Mouse (Mus musculus) neutrophil, adult 5-6 weeks (primary cell): ENCODE measurements around the gene Hydin. TPM values are rescaled to one million over a fixed set of nuclear protein-coding genes. Genes with fewer than 3 reads are reported as not detected.

Experiments
- ATAC-seq: fragments of 151-379, 151-347 bp; 2 replicates; pipeline ENCODE4 v1.8.0; 2017; ENCODE audit warnings: mild to moderate bottlenecking, moderate TSS enrichment; ENCODE audit not compliant: insufficient number of reproducible peaks, poor library complexity, low FRiP score, severe bottlenecking; ENCODE audit errors: extremely low read depth
- total RNA-seq: library from RNA; stranded (forward); fragments of 200-1000 nt; gene quantifications from 2 replicates; pipeline ENCODE4 v1.2.3, GENCODE M21; 2017

Hydin gene
- total RNA-seq, 1 experiment from 2014 or later: 0.12 TPM

DNA sequence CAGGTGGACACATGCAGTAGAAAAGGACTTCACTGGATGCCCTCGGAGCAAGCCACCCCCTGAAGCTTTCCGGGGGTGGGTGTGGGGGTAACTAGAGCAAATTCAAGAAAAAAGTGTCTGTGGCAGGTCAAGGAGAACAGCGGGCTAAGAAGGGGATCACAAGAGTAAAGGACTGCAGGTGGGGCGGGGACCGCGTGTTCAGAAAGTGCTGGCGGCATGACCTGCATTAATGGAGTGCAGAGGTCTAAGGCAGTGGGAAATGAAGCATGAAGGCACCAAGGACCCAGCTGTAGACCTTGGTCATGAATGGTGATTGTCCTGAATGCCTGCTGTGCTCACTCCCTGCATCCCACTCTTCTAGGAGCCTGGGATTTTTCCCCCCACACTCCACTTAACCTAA lies 151.0 kb downstream of the Hydin start:
- no peak for ATAC-seq

DNA sequence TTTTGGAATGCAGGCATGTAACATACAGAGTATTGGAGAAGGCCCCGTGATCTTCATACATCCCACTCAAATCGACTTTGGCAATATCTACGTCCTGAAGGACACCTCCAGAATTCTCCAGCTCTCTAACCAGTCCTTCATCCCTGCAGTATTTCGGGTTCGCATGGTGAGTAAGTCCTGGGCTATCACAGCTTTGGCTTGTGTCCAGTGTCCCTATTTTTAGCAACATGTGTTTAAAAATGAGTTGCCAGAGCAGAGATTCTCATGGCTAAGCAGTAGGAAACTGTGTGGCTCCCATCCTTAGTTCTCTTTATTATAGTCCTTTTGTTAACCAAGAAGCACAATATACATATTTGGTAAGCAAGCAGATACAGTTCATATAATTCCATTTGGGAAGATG lies 152.9 kb downstream of the Hydin start:
- no peak for ATAC-seq

DNA sequence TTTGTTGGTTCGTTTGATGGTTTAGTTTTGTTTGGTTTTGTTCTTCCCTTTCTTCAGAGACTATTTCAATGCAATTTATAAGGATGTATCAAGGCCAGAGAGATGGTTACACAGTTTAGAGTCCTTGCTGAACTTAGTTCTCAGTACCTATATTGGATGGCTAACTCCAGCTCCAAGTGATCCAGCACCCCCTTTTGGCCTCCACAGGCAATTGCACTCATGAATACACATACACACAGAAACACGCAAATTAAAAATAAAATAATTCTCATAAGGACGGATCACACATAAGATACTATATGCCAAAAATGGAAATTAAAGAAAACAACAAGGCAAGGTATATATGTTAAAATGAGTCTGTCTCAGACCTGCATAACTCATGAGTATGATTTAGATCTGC lies 153.4 kb downstream of the Hydin start:
- no peak for ATAC-seq

DNA sequence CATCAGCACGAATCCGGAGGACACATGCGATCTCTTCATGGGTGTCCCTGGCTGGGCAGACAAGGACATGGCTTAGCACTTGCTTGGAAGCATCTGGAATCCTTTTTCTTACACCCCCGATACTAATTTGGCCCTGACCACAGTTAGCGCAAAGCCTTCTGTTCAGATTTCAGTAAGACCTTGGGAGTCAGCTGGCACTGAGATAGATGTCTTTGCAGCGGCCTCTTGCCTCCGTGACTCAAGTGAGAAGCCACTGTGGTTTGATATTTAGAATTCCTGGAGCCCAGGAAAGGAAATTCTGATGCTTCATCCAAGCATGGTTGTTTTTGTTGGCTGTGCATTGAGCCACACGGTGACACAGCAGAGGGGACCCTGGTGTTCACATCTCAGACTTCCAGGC lies 157.4 kb downstream of the Hydin start:
- no peak for ATAC-seq

DNA sequence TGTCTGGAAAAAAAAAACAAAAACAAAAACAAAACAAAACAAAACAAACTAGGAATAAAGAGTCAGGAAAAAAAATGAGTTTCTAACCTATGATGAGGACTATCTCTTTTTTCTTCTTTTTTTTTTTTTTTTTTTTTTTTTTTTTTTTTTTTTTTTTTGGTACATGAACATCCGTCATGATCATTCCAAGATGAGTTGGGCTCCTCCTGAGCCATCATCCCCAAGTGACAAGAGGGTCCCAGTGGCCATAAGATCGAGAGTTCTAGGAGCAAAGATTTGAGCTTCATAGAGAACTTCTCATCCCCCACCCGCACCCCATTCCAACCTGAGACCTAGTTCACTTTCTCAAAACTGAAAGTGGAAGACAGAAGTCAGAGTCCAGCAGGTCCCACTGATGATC lies 164.6 kb downstream of the Hydin start:
- ATAC-seq: no peak

DNA sequence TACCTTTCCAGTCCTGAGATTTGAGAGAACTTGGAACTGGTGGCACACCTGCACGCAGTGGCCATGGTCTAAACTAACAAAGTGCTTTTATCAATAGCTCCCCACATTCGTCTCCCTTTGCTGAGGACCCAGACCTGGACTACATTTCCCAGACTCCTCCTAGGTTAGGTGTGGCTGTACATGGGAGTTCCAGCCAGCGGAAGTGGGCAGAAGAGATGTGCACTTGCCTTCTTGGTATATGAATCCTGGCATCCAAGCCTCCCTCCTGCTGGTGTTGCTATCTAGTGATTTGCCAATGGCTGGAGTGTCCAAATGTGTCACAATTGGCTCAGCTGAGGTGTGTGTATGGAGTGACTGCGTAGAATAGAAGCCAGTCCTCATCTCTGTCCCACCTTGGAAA lies 173.8 kb downstream of the Hydin start:
- no peak for ATAC-seq

DNA sequence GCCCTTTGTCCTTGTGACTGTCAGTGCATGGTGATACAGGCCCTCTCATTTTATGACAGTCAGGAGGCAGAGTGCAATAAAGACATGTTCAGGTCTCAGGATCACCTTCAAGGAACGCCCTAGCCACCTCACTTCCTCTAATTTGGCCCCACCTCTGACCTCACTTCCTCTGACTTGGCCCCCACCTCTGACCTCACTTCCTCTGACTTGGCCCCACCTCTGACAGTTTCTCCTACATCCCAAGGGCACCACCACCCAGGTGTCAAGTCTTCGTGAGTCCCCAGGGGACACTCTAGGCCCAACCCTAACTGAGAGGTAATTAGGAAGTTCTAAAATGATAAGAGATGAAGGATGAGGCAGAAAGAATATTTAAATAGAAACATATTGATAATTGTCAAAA lies 177.5 kb downstream of the Hydin start:
- ATAC-seq: no peak

DNA sequence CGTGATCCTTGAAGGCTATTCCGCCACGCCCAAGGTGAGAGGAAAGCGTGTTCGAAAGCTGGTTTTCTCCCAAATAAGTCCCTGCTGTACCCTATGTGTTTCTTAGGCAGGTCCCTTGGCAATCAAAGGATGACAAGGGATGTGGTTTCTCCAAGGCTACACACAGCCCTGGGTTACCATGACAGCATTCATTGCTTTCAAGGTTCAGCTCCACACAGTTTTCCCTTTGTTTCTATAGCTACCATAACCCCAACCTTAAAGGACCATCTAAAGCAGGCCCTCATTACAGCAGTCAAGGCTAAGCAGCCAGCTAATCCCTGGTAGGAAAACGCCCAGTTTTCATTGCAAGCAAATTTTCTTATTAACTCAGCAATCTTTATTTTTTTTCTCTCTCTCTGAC lies 183.7 kb downstream of the Hydin start:
- ATAC-seq: no peak

DNA sequence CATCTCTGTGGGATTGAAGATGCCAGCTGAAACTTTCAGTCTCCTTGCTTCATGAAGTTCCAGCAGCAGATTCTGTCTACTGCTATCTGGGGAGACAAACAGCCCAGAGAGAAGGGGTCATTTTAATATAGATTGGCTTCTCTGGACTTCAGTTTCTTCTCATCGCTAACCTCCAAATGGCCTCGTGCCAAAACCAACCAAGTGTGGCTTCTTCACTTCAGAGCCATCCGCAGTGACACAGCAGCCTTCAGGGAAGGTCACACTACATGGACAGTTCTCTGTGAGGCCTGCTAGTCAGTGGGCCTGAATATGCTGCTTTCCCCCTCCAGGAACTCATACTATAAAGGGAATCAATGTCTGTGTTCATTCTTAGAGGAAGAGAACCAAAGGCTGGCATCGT lies 187.7 kb downstream of the Hydin start:
- no peak for ATAC-seq

DNA sequence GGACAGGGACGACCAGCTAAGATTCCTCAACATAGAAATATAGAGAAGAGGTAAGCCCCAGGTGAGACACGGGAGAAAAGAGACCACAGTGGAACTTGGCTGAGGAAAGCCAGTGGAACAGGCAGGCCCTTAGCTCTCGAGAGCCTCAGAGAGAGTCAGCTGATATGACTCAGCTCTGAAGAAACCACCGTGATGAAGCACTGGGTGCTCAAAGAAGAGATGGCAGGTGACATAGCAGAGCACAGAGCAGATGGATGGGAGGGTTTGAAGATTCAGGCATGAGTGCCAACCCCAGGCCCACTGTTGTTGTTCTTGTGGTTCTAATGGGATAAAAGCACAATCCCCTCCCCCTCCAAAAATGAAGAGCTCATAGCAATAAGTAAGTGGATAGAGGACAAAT lies 190.6 kb downstream of the Hydin start:
- no peak for ATAC-seq

DNA sequence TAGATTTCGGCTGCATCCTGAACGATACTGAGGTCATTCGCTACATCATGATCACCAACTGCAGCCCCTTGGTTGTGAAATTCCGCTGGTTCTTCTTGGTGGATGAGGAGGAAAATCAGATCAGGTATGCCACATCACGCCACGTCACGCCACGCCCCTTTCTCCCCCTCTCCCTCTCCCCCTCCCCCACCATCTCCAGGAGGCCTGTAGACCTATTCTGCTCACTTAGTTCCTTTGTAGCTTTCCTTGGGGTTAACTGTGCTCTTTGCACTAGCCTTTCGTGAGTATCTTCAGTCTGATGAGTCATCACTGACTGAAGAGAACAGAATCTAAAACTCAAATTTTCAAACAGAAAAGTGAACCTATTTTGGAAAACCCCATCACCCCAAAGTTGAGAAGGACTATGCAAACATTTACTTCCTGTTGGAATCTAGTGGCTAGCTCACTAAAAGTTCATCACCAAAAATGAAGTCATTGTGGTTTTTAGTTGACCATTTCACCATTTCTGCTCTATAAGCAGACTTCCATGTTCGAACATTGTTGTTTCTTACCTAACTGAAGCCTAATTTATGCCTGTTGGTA lies 195.9 kb downstream of the Hydin start:
- ATAC-seq: no peak

DNA sequence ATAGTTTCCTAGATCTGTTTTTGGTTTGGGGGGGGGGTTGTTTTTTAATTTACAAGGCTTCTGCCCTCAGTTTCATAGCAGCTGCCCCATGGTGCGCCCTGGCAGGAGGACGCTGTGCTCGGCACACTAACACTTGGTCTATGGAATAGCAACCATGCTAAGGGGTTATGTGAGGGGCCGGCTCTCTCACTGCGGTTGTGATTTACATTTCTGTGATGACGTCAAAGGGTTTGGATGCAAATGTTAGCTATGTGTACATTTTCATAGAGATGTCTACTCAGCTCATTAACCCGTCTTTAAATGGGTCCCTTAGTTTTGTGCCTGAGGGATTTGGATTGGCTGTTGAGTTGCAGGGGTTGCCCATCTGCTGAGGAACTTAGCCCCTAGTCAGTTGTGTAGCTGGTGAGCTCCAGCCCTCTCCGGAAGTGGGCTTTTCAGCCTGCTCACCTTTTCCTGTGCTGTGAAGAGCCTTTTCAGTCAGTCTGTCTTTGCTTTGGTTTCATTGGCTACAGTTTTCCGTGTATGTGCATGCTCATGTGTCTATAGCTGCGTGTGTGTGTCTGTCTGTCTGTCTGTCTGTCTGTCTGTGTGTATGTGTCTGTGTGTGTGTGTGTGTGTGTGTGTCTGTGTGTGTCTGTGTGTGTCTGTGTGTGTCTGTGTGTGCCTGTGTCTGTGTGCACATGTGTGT lies 197.1 kb downstream of the Hydin start:
- no peak for ATAC-seq

DNA sequence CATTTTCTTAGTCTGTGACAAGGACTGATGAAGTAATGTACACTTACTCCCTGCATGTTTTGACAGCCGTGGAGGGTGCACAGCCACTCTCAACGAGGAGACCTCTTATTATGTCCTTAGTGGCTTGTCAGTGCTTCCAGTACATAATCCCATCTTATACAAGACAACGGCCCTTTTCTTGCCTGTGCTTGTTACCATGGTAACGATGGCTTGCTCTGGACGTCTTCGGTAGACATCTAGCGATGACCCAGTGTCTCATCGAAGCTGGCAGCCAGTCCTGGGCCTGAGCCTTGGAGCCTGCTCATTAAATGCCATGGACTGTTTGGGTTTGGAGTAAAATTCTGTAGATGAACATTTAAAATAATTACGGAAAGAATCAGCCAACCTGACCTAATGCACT lies 198.8 kb downstream of the Hydin start:
- ATAC-seq: no peak

DNA sequence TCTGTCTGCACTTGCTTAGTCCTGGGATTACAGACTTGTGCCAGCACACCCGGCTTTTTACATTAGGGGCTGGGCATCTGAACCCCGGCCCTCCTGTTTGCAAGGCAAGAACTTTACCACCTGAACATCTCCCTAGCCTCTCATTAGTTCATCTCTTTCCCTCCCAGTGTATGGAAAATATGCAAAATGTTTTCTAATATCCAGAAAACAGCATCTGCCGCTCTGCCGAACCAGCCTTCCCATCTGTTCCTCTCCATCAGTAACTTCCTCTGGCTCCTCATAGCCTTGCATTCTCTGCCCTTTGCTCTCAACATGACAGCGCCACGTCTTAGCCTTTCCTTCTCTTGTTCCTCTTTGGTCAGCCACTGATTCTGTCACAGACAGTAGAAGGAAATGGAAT lies 210.5 kb downstream of the Hydin start:
- ATAC-seq: no peak

DNA sequence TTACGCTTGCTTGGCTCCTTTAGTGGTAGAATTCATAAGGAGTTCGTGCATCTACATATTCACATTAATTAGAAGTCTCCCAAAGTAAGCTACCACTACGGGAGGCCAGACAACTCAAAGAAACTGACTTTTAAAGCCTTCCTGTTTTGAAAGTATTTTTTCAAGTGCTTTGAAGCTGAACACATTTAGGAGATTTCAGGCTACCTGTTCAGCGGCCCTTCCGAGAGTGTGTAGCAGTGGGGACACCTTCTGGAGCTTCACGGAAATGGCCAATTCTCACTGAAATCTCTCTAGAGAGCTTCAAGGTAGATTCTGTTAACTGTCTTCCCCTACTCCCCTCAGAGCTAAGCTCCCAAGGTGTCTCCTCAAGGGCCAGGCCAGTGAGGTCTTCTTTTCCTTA lies 211.8 kb downstream of the Hydin start:
- ATAC-seq: no peak

DNA sequence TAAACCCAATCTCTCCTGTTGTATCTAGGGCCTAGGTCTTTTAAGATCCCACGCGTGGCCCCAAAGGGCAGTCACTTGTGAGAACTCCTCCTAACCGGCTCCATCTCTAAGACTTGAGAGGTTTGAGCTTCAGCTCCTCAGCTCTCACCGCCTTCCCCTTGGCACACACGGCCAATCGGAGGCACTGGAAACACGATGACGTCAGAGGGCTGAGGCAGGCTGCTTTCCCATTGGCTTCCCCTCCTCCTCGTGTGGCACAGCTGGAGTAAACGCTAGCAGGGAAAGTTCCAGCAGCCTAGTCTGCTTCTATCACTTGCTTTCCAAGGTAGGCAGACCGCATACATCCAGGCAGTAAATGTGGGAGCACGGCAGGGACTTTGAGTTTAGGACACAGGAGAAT lies 212.6 kb downstream of the Hydin start:
- ATAC-seq: no peak

DNA sequence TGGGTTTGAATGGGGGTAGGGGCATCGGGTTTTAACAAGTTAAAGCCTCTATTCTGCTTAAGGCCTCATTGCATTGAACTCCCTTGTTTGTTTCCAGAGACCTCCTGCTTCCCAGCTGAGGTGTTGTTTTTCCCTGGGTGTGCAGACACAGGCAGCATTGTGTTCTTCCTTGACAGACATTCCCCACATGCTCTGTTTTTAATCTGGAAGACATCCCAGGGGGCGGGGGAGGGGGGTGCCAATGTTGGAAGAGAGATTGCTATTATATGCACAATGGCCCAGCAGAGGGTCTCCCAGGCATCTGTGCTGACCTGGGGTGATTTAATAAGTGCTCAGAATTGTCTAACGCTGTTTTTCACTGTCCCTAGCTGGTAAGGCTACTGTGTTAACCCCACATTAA lies 215.5 kb downstream of the Hydin start:
- ATAC-seq: no peak

DNA sequence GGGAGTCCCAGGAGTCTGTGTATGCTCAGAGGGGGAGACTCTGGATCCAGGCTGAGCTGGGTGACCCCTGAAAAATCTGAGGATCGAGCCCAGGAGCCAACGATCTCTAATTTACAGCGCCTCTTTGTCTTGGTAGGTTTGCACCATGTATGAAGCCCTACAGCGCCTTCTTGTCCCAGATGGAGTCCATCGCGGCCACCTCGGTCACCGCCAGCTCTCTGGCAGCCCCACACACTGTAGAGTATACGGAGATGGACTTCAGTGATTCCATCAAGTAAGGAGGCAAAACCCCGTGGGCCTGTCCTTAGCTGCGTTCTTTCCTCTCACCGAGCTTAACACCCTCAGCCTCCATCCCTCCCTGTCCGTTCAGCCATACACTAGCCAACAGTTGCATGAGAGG lies 218.5 kb downstream of the Hydin start:
- no peak for ATAC-seq

DNA sequence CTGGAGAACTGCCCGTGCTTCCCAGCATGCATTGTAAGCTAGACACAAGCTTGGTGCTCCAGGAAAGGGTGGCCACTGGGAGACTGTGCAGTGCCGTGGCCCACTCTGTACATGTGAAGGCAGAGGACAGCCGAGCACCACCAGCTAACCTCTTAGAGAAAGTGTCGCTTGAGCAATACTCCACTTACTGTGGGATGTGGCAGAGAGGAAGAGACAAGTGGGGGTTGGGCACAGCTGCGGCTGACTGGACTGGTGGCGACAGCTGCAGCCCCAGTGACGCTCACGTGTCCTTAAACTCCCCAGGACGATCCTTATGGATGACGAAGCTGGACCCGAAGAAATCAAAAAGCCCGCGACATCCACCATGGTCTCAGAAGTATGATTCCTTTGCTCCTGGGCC lies 219.2 kb downstream of the Hydin start:
- ATAC-seq: no peak

DNA sequence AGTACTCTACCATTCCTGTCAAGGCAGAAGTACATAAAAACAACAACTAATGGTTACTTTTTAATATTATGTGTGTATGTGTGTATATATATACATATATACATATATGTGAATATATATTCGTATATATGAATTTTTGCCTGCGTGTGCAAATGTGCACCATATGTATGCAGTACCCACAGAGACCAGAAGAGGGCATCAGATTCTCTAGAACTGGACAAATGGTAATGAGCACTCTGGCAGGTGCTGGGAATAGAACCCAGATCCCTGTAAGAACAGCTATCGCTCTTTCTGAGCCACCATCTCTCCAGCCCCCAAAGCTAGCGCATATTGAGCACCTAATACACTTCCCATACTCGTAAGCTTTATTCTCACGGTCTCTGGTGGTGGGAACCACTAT lies 220.9 kb downstream of the Hydin start:
- no peak for ATAC-seq

DNA sequence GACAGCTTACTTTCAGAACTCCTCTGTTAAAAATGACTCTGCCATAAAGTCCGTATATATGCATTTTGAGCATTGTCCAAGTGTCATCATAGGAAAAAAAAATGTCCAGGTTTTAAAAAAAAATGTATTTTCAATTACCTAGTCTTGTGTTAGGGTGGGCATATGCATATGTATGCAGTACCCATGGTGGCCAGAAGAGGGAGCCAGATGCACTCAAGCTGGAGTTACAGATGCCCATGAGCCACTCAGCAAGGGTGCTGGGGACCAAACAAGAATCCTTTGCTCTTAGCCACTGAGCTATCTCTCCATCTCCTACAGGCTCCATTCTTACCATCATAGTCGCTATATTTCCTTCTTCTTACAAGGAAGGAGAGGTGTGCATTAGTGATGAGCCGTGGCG lies 222.6 kb downstream of the Hydin start:
- ATAC-seq: no peak
